Mouse (Mus musculus) liver, embryonic 14.5 days (tissue): ENCODE data around the gene Proca1. TPM values are rescaled to one million over a fixed set of nuclear protein-coding genes. Genes with fewer than 3 reads are reported as not detected.

ENCODE experiments used
- ATAC-seq: fragments of 200-750 bp; cut with Nextera tagmentation; 2 replicates; pipeline ENCODE4 v1.8.0; 2017; ENCODE audit warnings: moderate number of reproducible peaks, mild to moderate bottlenecking, moderate library complexity; ENCODE audit not compliant: insufficient read depth
- DNase-seq, 3 experiments: peaks; one replicate each; pipeline ENCODE4 v3.0.0-alpha.2; 2012 to 2013; ENCODE audit warnings: low read depth in 3 of 3, low spot score in 3 of 3
- H3K27ac ChIP-seq: fragments of 300-500 bp; sonication (generic); 2 replicates; pipeline ENCODE4 v1.5.1; 2014; ENCODE audit warnings: moderate library complexity, mild to moderate bottlenecking, control low read depth, inconsistent platforms
- H3K27me3 ChIP-seq: fragments of 300-500 bp; sonication (generic); 2 replicates; pipeline ENCODE4 v1.6.1; 2014; ENCODE audit warnings: mild to moderate bottlenecking, low read length, moderate library complexity; ENCODE audit not compliant: control insufficient read depth, insufficient read depth
- H3K36me3 ChIP-seq: fragments of 300-500 bp; sonication (generic); replicated peaks from 2 replicates; pipeline ENCODE4 v1.6.1; 2014; ENCODE audit warnings: low read depth; ENCODE audit not compliant: control insufficient read depth, insufficient read depth
- H3K4me1 ChIP-seq, 2 experiments: fragments of 200-500 bp in 1 of 2; fragments of 300-500 bp in 1 of 2; sonication (generic) in 1 of 2; replicated peaks; 2 replicates each; pipeline ENCODE4 v1.6.1; 2012 to 2014; ENCODE audit warnings: antibody characterized with exemption in 1 of 2, inconsistent platforms in 1 of 2, low read length in 1 of 2; ENCODE audit not compliant: control insufficient read depth in 2 of 2, insufficient read depth in 2 of 2
- H3K4me2 ChIP-seq: fragments of 300-500 bp; sonication (generic); 2 replicates; pipeline ENCODE4 v1.6.1; 2014; ENCODE audit warnings: low read depth, mild to moderate bottlenecking, control low read depth, moderate library complexity
- H3K4me3 ChIP-seq, 2 experiments: fragments of 200-500 bp in 1 of 2; fragments of 300-500 bp in 1 of 2; sonication (generic) in 1 of 2; 2 replicates each; pipeline ENCODE4 v1.5.1; 2012 to 2014; ENCODE audit warnings: low read depth in 2 of 2, low read length in 2 of 2, mild to moderate bottlenecking in 2 of 2, control low read depth in 1 of 2, inconsistent platforms in 1 of 2, moderate library complexity in 1 of 2; ENCODE audit not compliant: insufficient read depth in 1 of 2
- H3K9ac ChIP-seq: fragments of 300-500 bp; sonication (generic); replicated peaks from 2 replicates; pipeline ENCODE4 v1.6.1; 2014; ENCODE audit warnings: mild to moderate bottlenecking, control low read depth, moderate library complexity
- H3K9me3 ChIP-seq: fragments of 300-500 bp; sonication (generic); 2 replicates; pipeline ENCODE4 v1.6.1; 2016; ENCODE audit warnings: low read length, mixed read lengths; ENCODE audit not compliant: control insufficient read depth
- CTCF ChIP-seq: IDR thresholded peaks from 2 replicates; pipeline ENCODE4 v1.5.1; 2016; ENCODE audit warnings: antibody characterized with exemption, low read depth, control low read depth
- EP300 ChIP-seq: IDR thresholded peaks from 2 replicates; pipeline ENCODE4 v1.6.1; 2016; ENCODE audit warnings: antibody characterized with exemption, low read depth
- WGBS: fragments of 180-500 bp; shearing (Covaris S2); extraction: QIAGEN DNeasy Blood & Tissue Kit; methylation state at CpG from one replicate; pipeline ENCODE4 v1.1.7; 2014; ENCODE audit not compliant: insufficient replicate concordance; 5-methylcytosine and 5-hydroxymethylcytosine counted together
- polyA plus RNA-seq, 2 experiments: library from polyadenylated mRNA; depleted of rRNA in 1 of 2; stranded (reverse) in 1 of 2; unstranded in 1 of 2; fragments of >200 nt; fragmentation: Nextera tagmentation in 1 of 2; extraction: Ambion mirVana in 1 of 2; gene quantifications; 2 replicates each; pipeline versions ENCODE4 v1.2.1 to v1.2.3; 2012 to 2014

The Proca1 gene
- polyA plus RNA-seq, 2 experiments: 0.16 to 0.23 TPM

- no peak overlapping the region for H3K4me3 ChIP-seq
- H3K4me2 ChIP-seq: peak overlapping the region; percentile 98
- no peak overlapping the region; the same call in 1 of the 2 replicates for H3K9ac ChIP-seq
- no peak for ATAC-seq
- TF ChIP-seq CTCF (no peak), EP300 (no peak)
- no peak for DNase-seq
- peaks cover 36% of the 10 kb centered on the region for H3K36me3 ChIP-seq
- 77% methylated on average over 6 of the region's 6 CpGs for WGBS
- no peaks in the 10 kb centered on the region for H3K27me3 ChIP-seq
- peaks cover 22 to 23% of the 10 kb centered on the region in 2 experiments for H3K4me1 ChIP-seq
- no peaks in the 10 kb centered on the region for H3K9me3 ChIP-seq
- no peak overlapping the region for H3K27ac ChIP-seq
Measured at GRCm38 (mm10) chr11:78162504-78162903, 30.7 kb upstream of the Proca1 start.

DNA sequence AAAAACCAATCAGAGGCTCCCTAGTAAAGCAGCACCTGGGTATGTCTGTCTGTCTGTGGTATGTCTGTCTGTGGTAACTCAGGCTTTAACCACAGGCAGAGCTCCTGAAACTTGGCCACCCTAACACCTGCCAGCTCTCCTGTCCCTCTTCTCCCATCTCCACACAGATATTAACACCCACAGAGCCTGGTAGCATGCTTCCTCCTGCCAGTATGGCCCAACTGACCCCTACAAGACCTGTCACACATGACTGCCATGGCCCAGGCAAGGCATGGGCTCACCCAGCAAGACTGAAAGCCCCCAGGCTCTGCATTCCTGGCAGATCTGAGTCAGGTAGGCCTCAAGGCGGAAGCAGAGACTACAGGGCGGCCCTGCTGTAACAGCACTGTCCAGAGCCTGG is 30.1 kb upstream of the Proca1 start:
- DNase-seq: no peak
- TF ChIP-seq CTCF: no peak
- no peak for TF ChIP-seq EP300
- H3K36me3 ChIP-seq: peaks cover 33% of the 10 kb centered on the region
- ATAC-seq: no peak
- H3K27ac ChIP-seq: no peak overlapping the region
- H3K9me3 ChIP-seq: no peaks in the 10 kb centered on the region
- peak overlapping the region; percentile 98 for H3K4me2 ChIP-seq
- 76% methylated on average over 2 of the region's 2 CpGs for WGBS
- H3K4me1 ChIP-seq: peaks cover 27 to 28% of the 10 kb centered on the region in 2 experiments
- H3K4me3 ChIP-seq: peak overlapping the region; percentile 85 to 93
- H3K27me3 ChIP-seq: no peaks in the 10 kb centered on the region
- peak overlapping the region; percentile 95 for H3K9ac ChIP-seq

GRCm38 (mm10) chr11:78163681-78164603 is 29.2 kb upstream of the Proca1 start:
- Histone ChIP-seq H3K4me1 (peaks cover 36 to 37% of the 10 kb centered on the region in 2 experiments), H3K4me2 (peak overlapping the region; percentile 98), H3K27ac (peak overlapping the region; percentile 70), H3K27me3 (no peaks in the 10 kb centered on the region), H3K36me3 (peaks cover 24% of the 10 kb centered on the region), H3K4me3 (peak overlapping the region; percentile 85 to 93), H3K9ac (peak overlapping the region; percentile 95), H3K9me3 (no peaks in the 10 kb centered on the region)
- 2% methylated on average over 22 of the region's 22 CpGs for WGBS
- no peak for TF ChIP-seq EP300
- TF ChIP-seq CTCF: no peak
- ATAC-seq (no peak), DNase-seq (no peak)

- Histone ChIP-seq H3K4me2 (peak overlapping the region; percentile 98), H3K36me3 (peaks cover 22% of the 10 kb centered on the region), H3K27ac (peak overlapping the region; percentile 70), H3K9ac (peak overlapping the region; percentile 95), H3K4me1 (peaks cover 42 to 43% of the 10 kb centered on the region in 2 experiments), H3K4me3 (peak overlapping the region; percentile 85 to 93), H3K27me3 (no peaks in the 10 kb centered on the region), H3K9me3 (no peaks in the 10 kb centered on the region)
- DNase-seq (no peak), ATAC-seq (no peak)
- TF ChIP-seq EP300 (no peak), CTCF (no peak)
- WGBS: under 1% methylated on average over 14 of the region's 14 CpGs
Measured at GRCm38 (mm10) chr11:78164604-78164923, 28.6 kb upstream of the Proca1 start.
